Mouse (Mus musculus) gastrocnemius, adult 2 months (tissue): Measurements from ENCODE around the gene Ocm. TPM values are rescaled to one million over a fixed set of nuclear protein-coding genes. Genes with fewer than 3 reads are reported as not detected.
"Not testable (repeated sequence)": the region's sequence is repeated elsewhere in the genome, so short reads cannot be mapped to it uniquely, and the experiment has no call there.

Experiments
- DNase-seq: peaks from one replicate; pipeline ENCODE4 v3.0.0; 2022
- H3K27ac ChIP-seq: fragments of 200-600 bp; 2 replicates; pipeline ENCODE4 v1.8.1; 2022; ENCODE audit warnings: mild to moderate bottlenecking
- H3K4me3 ChIP-seq: fragments of 200-600 bp; 2 replicates; pipeline ENCODE4 v1.8.1; 2022; ENCODE audit warnings: mild to moderate bottlenecking, moderate library complexity
- CTCF ChIP-seq: fragments of 200-600 bp; IDR thresholded peaks from 2 replicates; pipeline ENCODE4 v1.8.1; 2022; ENCODE audit warnings: antibody characterized with exemption, mild to moderate bottlenecking, moderate library complexity
- intact Hi-C: fragments of 180-260 bp; cut with DNase I; formaldehyde crosslinking; loops from one replicate; pipeline ENCODE4 v1.15.1; 2025
- total RNA-seq, 2 experiments: library from RNA; stranded (reverse); gene quantifications; 2 replicates each; pipeline ENCODE4 v1.2.3; 2021

Gene Ocm
- total RNA-seq, 2 experiments from 2014 or later: not detected

GRCm38 (mm10) chr5:144036952-144037351, 10.5 kb upstream of the Ocm start:
- no peak for TF ChIP-seq CTCF
- DNase-seq: no peak
- no peak overlapping the region for H3K27ac ChIP-seq
- intact Hi-C loops: no loop called here
- H3K4me3 ChIP-seq: no peak overlapping the region

- intact Hi-C loops: no loop called here
- H3K4me3 ChIP-seq: no peak overlapping the region
- no peak for TF ChIP-seq CTCF
- no peak overlapping the region for H3K27ac ChIP-seq
- DNase-seq: no peak
These were observed 8.1 kb upstream of the Ocm start for GRCm38 (mm10) chr5:144034567-144034966.

GRCm38 (mm10) chr5:144032491-144032890, 6.0 kb upstream of the Ocm start:
- H3K27ac ChIP-seq: no peak overlapping the region
- no peak overlapping the region for H3K4me3 ChIP-seq
- no peak for DNase-seq
- intact Hi-C loops: no loop called here
- no peak for TF ChIP-seq CTCF

- intact Hi-C loops: no loop called here
- Histone ChIP-seq H3K27ac (no peak overlapping the region), H3K4me3 (no peak overlapping the region)
- no peak for TF ChIP-seq CTCF
- no peak for DNase-seq
These were observed 10.6 kb downstream of the Ocm start for GRCm38 (mm10) chr5:144015845-144016244.

- intact Hi-C loops: no loop called here
- Histone ChIP-seq H3K4me3 (peak overlapping the region; percentile 96), H3K27ac (peak overlapping the region; percentile 93; the same call in 1 of the 2 replicates)
- no peak for DNase-seq
- no peak for TF ChIP-seq CTCF
These were observed 11.2 kb downstream of the Ocm start for GRCm38 (mm10) chr5:144015312-144015650.

GRCm38 (mm10) chr5:144014551-144015311, 11.7 kb downstream of the Ocm start, which contains the start of gene Ccz1:
Gene Ccz1 (minus strand): TSS chr5:144014877.
- H3K4me3 ChIP-seq: peak within 1 kb of the TSS; percentile 96
- intact Hi-C loops: no loop called here
- H3K27ac ChIP-seq: peak within 1 kb of the TSS; percentile 93
- peak; percentile 85 for DNase-seq
- no peak for TF ChIP-seq CTCF

GRCm38 (mm10) chr5:144013366-144014134, 12.9 kb downstream of the Ocm start:
- intact Hi-C loops, H3K27ac ChIP-seq, DNase-seq: not testable (repeated sequence)
- peak overlapping the region; percentile 96 for H3K4me3 ChIP-seq

- Histone ChIP-seq H3K4me3 (no peak overlapping the region), H3K27ac (no peak overlapping the region)
- no peak for DNase-seq
- TF ChIP-seq CTCF: no peak
- intact Hi-C loops: no loop called here
These were observed 23.8 kb downstream of the Ocm start for GRCm38 (mm10) chr5:144002461-144003192.

GRCm38 (mm10) chr5:143999409-143999808, 27.1 kb downstream of the Ocm start:
- intact Hi-C loops: no loop called here
- no peak for DNase-seq
- peak; percentile 28; the same call in 1 of the 2 replicates for TF ChIP-seq CTCF
- H3K27ac ChIP-seq: no peak overlapping the region
- no peak overlapping the region for H3K4me3 ChIP-seq

GRCm38 (mm10) chr5:143994632-143995365, 31.7 kb downstream of the Ocm start:
- Histone ChIP-seq H3K4me3 (no peak overlapping the region), H3K27ac (no peak overlapping the region)
- TF ChIP-seq CTCF: no peak
- DNase-seq: no peak
- intact Hi-C loops: no loop called here

GRCm38 (mm10) chr5:143993849-143994248, 32.6 kb downstream of the Ocm start:
- no peak for TF ChIP-seq CTCF
- H3K27ac ChIP-seq: peak overlapping the region; percentile 44; the same call in 1 of the 2 replicates
- no peak overlapping the region for H3K4me3 ChIP-seq
- no peak for DNase-seq
- intact Hi-C loops: no loop called here

GRCm38 (mm10) chr5:143993260-143993659, 33.2 kb downstream of the Ocm start:
- intact Hi-C loops: no loop called here
- TF ChIP-seq CTCF: no peak
- no peak overlapping the region for H3K27ac ChIP-seq
- DNase-seq: no peak
- H3K4me3 ChIP-seq: no peak overlapping the region
